Mouse (Mus musculus): ENCODE measurements around the gene Nrcam.

Gene Nrcam

DNA sequence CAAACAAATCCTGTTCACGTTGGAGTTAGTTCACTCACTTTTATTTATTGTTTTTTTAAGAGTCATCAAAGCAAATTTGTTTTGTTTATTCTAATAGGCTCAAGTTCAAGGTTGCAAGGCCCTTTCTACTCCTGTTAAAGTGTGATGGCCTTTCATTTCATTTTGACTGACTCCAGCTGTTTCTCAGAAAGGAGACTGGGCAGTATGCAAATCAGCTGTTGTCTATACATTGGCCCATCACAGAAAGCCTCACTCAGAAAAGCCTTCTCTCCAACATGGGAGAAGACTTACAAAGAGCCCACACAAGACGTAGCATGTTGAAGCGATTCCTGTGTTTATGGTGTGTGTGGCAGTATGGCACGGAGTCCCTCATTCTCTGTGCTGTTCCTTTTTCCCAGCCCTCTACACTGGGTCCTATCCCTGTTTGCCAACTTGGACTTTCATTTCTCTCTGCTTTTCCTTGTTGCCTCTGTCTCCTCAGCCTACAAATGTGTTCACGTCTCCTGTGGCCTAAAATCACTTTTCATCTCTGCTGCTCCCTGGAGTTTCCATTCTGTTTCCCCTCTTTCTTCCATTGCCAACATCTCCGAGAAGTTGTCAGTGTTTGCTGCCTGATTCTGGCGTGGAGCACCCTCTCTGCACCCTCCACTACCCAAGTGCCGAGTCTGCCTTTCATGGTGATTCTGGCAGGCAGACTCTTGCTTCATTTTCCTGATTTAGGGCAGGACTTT is 49.9 kb downstream of the Nrcam start:
- H3K27me3 ChIP-seq (ENCODE audit: insufficient read depth, low read length), result no peaks in the 10 kb centered on the region
- no peaks in the 10 kb centered on the region for H3K9me3 ChIP-seq (ENCODE audit: low read length)
- H3K4me3 ChIP-seq (replicated peaks; ENCODE audit: low read length), result no peak overlapping the region
- TF ChIP-seq POU5F1 (IDR thresholded peaks at IDR 0.05; ENCODE audit: borderline replicate concordance, low read length) (no peak), NANOG (IDR thresholded peaks at IDR 0.05; ENCODE audit: borderline replicate concordance, low read length) (no peak; the same call in 1 of the 2 replicates), CTCF (conservative IDR thresholded peaks at IDR 0.05; ENCODE audit: low read length) (no peak)
- no peaks in the 10 kb centered on the region for H3K36me3 ChIP-seq (ENCODE audit: insufficient read depth, low read length)
- H3K4me1 ChIP-seq (replicated peaks; ENCODE audit: low read depth, low read length), result no peaks in the 10 kb centered on the region

DNA sequence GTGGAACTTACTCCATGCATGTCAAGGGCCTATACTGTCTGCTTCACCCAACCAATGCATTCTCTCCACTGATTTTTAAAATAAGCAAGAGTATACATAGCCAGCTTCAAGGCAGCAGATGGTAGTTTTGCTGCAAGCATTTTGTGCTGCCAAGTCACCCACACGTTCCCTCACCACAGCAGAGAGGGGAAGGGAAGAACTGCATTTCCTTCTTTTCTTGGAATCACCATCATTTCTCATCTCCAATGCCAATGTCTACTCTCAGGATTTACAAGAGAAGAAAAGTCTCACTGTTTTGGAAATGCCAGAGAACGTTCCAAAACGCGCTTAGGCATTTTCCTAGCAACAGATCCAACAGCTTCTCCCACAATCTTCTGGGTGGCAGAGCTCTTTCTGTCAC is 52.1 kb downstream of the Nrcam start:
- Histone ChIP-seq H3K27me3 (ENCODE audit: insufficient read depth, low read length) (no peaks in the 10 kb centered on the region), H3K36me3 (ENCODE audit: insufficient read depth, low read length) (no peaks in the 10 kb centered on the region), H3K4me1 (replicated peaks; ENCODE audit: low read depth, low read length) (no peaks in the 10 kb centered on the region), H3K9me3 (ENCODE audit: low read length) (no peaks in the 10 kb centered on the region), H3K4me3 (replicated peaks; ENCODE audit: low read length) (no peak overlapping the region)
- TF ChIP-seq CTCF (conservative IDR thresholded peaks at IDR 0.05; ENCODE audit: low read length) (no peak), NANOG (IDR thresholded peaks at IDR 0.05; ENCODE audit: borderline replicate concordance, low read length) (no peak), POU5F1 (IDR thresholded peaks at IDR 0.05; ENCODE audit: borderline replicate concordance, low read length) (no peak)

DNA sequence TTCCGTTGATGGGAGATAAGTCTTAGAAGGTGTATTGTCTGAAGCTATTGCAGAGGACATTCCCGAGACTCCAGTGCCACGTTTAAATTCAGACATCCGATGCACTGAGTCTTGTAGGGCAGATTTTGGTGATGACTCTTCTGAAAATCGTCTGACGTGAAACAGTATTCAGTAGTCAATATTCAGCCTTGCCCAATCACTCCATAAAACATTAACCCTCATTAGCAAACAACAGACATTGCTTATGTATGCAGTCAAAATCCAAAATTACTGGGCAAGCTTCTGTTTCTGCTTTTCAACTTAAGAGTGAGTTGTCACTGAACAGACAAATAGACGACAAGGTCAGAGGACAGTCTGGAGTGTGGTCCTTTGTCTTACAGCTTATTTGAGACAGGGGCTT is 57.7 kb downstream of the Nrcam start:
- H3K4me1 ChIP-seq (replicated peaks; ENCODE audit: low read depth, low read length), result peaks cover 8% of the 10 kb centered on the region
- H3K9me3 ChIP-seq (ENCODE audit: low read length), result no peaks in the 10 kb centered on the region
- H3K4me3 ChIP-seq (replicated peaks; ENCODE audit: low read length), result no peak overlapping the region
- TF ChIP-seq NANOG (IDR thresholded peaks at IDR 0.05; ENCODE audit: borderline replicate concordance, low read length) (no peak), CTCF (conservative IDR thresholded peaks at IDR 0.05; ENCODE audit: low read length) (no peak), POU5F1 (IDR thresholded peaks at IDR 0.05; ENCODE audit: borderline replicate concordance, low read length) (no peak)
- H3K36me3 ChIP-seq (ENCODE audit: insufficient read depth, low read length), result no peaks in the 10 kb centered on the region
- no peaks in the 10 kb centered on the region for H3K27me3 ChIP-seq (ENCODE audit: insufficient read depth, low read length)

DNA sequence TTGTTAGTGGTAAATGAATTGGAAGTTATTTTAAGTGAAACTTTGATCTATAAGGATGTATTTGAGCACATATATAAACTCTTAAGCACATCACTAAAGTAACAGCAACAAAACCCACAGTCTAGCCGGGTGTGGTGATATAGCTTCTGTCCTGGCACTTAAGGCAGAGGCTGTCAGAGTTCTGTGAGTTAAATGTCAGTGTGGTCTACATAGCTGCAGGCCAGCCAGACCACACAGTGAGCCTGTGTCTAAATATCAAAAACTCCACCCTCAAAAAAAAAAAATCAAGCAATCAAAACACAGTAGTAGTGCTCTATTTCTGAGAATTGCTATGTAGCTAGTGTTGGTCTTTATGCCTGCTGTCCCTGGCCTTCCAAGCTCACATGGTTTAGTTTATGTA is 59.5 kb downstream of the Nrcam start:
- H3K4me1 ChIP-seq (replicated peaks; ENCODE audit: low read depth, low read length), result peaks cover 8% of the 10 kb centered on the region
- TF ChIP-seq CTCF (conservative IDR thresholded peaks at IDR 0.05; ENCODE audit: low read length) (no peak), POU5F1 (IDR thresholded peaks at IDR 0.05; ENCODE audit: borderline replicate concordance, low read length) (no peak), NANOG (IDR thresholded peaks at IDR 0.05; ENCODE audit: borderline replicate concordance, low read length) (no peak)
- no peaks in the 10 kb centered on the region for H3K9me3 ChIP-seq (ENCODE audit: low read length)
- no peak overlapping the region for H3K4me3 ChIP-seq (replicated peaks; ENCODE audit: low read length)
- no peaks in the 10 kb centered on the region for H3K27me3 ChIP-seq (ENCODE audit: insufficient read depth, low read length)
- H3K36me3 ChIP-seq (ENCODE audit: insufficient read depth, low read length), result no peaks in the 10 kb centered on the region

DNA sequence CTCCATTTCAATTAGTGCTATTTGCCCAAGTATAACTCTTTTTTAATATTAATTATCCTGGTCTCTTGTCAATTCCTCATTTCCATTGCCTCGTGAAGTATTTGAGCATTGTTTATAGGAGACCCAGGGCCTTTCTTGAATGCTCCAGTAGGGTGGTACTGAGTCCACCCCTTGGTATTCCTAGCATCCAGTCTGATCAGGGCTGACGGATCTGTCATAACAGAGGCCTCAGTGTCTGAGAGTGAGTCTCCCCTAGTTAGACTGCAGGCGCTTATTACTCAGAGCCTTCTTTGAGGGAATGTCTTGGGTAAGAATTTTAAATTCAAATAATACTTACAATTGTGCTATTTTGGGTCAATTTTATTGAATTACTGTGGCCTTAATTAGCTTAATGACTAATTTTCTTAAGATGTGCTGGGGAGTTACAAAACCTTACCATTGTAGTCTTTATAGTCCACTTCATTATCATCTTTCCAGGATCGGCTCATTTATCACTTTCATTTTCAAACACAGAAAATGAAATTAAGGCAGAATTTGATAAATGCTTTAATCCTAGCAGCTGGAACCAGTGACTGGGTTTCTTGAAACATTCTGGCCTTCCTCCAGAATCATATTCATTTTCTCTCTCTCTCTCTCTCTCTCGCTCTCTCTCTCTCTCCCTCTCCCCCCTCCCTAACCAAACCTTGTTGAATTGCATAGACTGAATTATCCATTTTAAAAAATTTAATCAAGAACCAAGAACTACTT is 61.9 kb downstream of the Nrcam start:
- H3K4me3 ChIP-seq (replicated peaks; ENCODE audit: low read length), result no peak overlapping the region
- no peaks in the 10 kb centered on the region for H3K27me3 ChIP-seq (ENCODE audit: insufficient read depth, low read length)
- peaks cover 8% of the 10 kb centered on the region for H3K4me1 ChIP-seq (replicated peaks; ENCODE audit: low read depth, low read length)
- TF ChIP-seq POU5F1 (IDR thresholded peaks at IDR 0.05; ENCODE audit: borderline replicate concordance, low read length) (no peak), NANOG (IDR thresholded peaks at IDR 0.05; ENCODE audit: borderline replicate concordance, low read length) (no peak), CTCF (conservative IDR thresholded peaks at IDR 0.05; ENCODE audit: low read length) (no peak)
- no peaks in the 10 kb centered on the region for H3K9me3 ChIP-seq (ENCODE audit: low read length)
- H3K36me3 ChIP-seq (ENCODE audit: insufficient read depth, low read length), result no peaks in the 10 kb centered on the region

DNA sequence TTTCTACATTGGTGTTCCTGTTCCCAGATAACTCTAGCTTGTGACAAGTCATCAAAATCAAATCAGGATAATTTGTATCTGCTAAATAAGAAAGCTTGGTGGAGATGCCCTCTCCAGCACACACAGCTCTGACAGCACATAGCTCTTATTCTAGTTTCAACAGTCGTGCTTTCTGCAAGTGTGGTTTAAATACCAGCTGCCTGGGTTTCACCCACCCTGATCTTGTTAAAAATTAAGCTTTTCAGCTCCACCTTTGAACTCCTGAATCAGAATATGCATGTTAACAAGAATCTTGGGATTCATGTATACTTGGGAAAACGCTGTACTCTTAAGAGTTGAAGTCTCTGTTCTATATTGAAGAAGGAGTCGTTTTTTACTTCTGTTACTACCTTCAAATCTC is 66.2 kb downstream of the Nrcam start:
- Histone ChIP-seq H3K36me3 (ENCODE audit: insufficient read depth, low read length) (no peaks in the 10 kb centered on the region), H3K27me3 (ENCODE audit: insufficient read depth, low read length) (no peaks in the 10 kb centered on the region), H3K4me3 (replicated peaks; ENCODE audit: low read length) (no peak overlapping the region), H3K4me1 (replicated peaks; ENCODE audit: low read depth, low read length) (no peaks in the 10 kb centered on the region), H3K9me3 (ENCODE audit: low read length) (peaks cover 8% of the 10 kb centered on the region; the same call in 1 of the 2 replicates)
- TF ChIP-seq POU5F1 (IDR thresholded peaks at IDR 0.05; ENCODE audit: borderline replicate concordance, low read length) (no peak), NANOG (IDR thresholded peaks at IDR 0.05; ENCODE audit: borderline replicate concordance, low read length) (no peak), CTCF (conservative IDR thresholded peaks at IDR 0.05; ENCODE audit: low read length) (no peak)

DNA sequence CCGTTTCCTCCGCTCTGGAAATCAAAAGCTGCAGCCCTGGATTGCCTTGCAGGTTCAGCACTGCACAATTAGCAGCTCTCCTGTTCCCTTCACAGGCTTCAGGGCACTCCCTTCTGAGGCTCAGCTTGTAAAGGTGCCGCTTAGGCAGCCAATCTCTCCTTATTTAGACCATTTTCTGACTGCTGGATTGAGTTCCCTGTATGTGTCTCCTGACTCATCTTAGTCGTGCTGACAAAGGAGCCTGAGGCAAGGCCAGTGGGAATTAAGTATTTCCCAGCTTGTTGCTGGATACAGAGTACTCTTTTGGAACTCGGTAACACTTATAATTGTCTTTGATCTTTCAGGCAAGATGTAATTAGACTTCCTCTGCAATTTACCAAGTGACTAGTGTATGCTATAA is 69.1 kb downstream of the Nrcam start:
- Histone ChIP-seq H3K4me1 (replicated peaks; ENCODE audit: low read depth, low read length) (no peaks in the 10 kb centered on the region), H3K4me3 (replicated peaks; ENCODE audit: low read length) (no peak overlapping the region), H3K36me3 (ENCODE audit: insufficient read depth, low read length) (no peaks in the 10 kb centered on the region), H3K27me3 (ENCODE audit: insufficient read depth, low read length) (no peaks in the 10 kb centered on the region), H3K9me3 (ENCODE audit: low read length) (peaks cover 11% of the 10 kb centered on the region; the same call in 1 of the 2 replicates)
- TF ChIP-seq POU5F1 (IDR thresholded peaks at IDR 0.05; ENCODE audit: borderline replicate concordance, low read length) (no peak), CTCF (conservative IDR thresholded peaks at IDR 0.05; ENCODE audit: low read length) (no peak), NANOG (IDR thresholded peaks at IDR 0.05; ENCODE audit: borderline replicate concordance, low read length) (no peak)

DNA sequence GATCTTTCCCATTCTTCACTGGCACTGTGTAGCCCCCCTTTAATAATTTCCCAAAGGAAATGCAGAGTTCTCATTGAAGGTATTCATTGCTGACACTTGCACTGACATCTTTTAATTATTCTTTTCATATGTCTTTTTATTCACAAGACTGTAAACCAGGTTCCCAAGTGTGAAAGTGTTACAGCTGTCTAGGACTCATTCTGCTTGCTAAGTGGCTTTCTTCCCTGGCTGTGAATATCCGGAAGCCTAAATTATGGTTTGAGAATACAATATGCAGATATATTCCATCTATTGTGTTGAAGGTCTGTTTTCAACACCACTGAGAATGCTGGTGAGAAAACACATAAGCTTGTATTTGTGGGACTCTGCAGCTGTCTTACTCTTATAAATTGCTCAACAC is 73.4 kb downstream of the Nrcam start:
- Histone ChIP-seq H3K36me3 (ENCODE audit: insufficient read depth, low read length) (no peaks in the 10 kb centered on the region), H3K4me3 (replicated peaks; ENCODE audit: low read length) (no peak overlapping the region), H3K9me3 (ENCODE audit: low read length) (peaks cover 11% of the 10 kb centered on the region; the same call in 1 of the 2 replicates), H3K4me1 (replicated peaks; ENCODE audit: low read depth, low read length) (no peaks in the 10 kb centered on the region), H3K27me3 (ENCODE audit: insufficient read depth, low read length) (no peaks in the 10 kb centered on the region)
- TF ChIP-seq CTCF (conservative IDR thresholded peaks at IDR 0.05; ENCODE audit: low read length) (no peak), NANOG (IDR thresholded peaks at IDR 0.05; ENCODE audit: borderline replicate concordance, low read length) (no peak), POU5F1 (IDR thresholded peaks at IDR 0.05; ENCODE audit: borderline replicate concordance, low read length) (no peak)
